Mouse (Mus musculus) bone marrow, adult 2 months (tissue): ENCODE measurements around the gene Olfr13.

Experiments used
- CTCF ChIP-seq: fragments of 200-500 bp; IDR thresholded peaks from 2 replicates; pipeline ENCODE4 v1.5.1; 2011; ENCODE audit warnings: low read length, control low read depth; ENCODE audit not compliant: control insufficient read depth, insufficient read depth
- POLR2A ChIP-seq: fragments of 200-500 bp; IDR thresholded peaks from 2 replicates; pipeline ENCODE4 v1.6.1; 2011; ENCODE audit warnings: low read depth, mild to moderate bottlenecking, control low read depth, low read length, borderline replicate concordance; ENCODE audit not compliant: control insufficient read depth

DNA sequence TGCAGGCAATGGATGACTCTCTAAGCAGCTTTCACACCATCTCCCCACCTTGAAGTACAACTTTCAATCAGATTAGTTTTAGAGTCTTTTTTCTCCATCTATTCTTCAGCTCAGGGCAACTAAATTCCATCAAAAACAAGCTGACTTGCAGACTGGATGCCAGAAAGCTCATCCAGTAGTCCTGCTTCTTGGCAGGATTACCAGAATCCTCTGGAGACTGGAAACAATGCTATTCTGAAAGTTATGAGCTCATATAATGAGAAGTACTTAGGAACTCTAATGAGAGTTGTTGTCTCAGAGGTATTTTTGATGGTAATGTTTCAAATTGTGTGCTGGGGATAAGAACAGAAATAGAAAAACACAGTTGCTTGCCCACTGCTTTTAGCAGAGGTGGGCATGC is 24.8 kb downstream of the Olfr13 start, which contains the start of gene Olfr435:
- TF ChIP-seq CTCF (no peak), POLR2A (no peak)
